Mouse (Mus musculus) C2C12 (cell line): ENCODE results near the gene Ssbp2. TPM values are rescaled to one million over a fixed set of nuclear protein-coding genes. Genes with fewer than 3 reads are reported as not detected.

Experiments used
- H3K27me3 ChIP-seq: one replicate; pipeline ENCODE4 v1.6.1; 2011; ENCODE audit not compliant: control insufficient read depth, insufficient read depth, insufficient read length
- H3K36me3 ChIP-seq: one replicate; pipeline ENCODE4 v1.6.1; 2011; ENCODE audit not compliant: control insufficient read depth, insufficient read depth
- H3K4me3 ChIP-seq: one replicate; pipeline ENCODE4 v1.5.1; 2011; ENCODE audit warnings: mild to moderate bottlenecking, control low read depth; ENCODE audit not compliant: poor library complexity, insufficient read depth, severe bottlenecking
- H3K79me2 ChIP-seq: one replicate; pipeline ENCODE4 v1.6.1; 2011; ENCODE audit not compliant: control insufficient read depth, insufficient read depth
- H3K79me3 ChIP-seq: one replicate; pipeline ENCODE4 v1.6.1; 2011; ENCODE audit warnings: low read depth, control low read depth
- H3ac ChIP-seq: one replicate; pipeline ENCODE3; 2011; ENCODE audit warnings: low read depth; ENCODE audit not compliant: control insufficient read depth, insufficient read length
- CEBPB ChIP-seq: IDR thresholded peaks from one replicate; pipeline ENCODE4 v1.6.1; 2011; ENCODE audit warnings: low read depth, mild to moderate bottlenecking, control low read depth, moderate library complexity
- CTCF ChIP-seq: IDR thresholded peaks from one replicate; pipeline ENCODE4 v1.5.1; 2011; ENCODE audit not compliant: control insufficient read depth, insufficient read depth, insufficient read length
- FOSL1 ChIP-seq: IDR thresholded peaks from one replicate; pipeline ENCODE4 v1.8.0; 2011; ENCODE audit warnings: mild to moderate bottlenecking, low read length; ENCODE audit not compliant: poor library complexity, insufficient read depth, severe bottlenecking
- MAX ChIP-seq: IDR thresholded peaks from one replicate; pipeline ENCODE4 v1.6.1; 2011; ENCODE audit warnings: mild to moderate bottlenecking, control low read depth
- MYOD1 ChIP-seq: IDR thresholded peaks from one replicate; pipeline ENCODE4 v1.6.1; 2011; ENCODE audit warnings: low read depth; ENCODE audit not compliant: control insufficient read depth, insufficient read length
- MYOG ChIP-seq: IDR thresholded peaks from one replicate; pipeline ENCODE4 v1.6.1; 2011; ENCODE audit not compliant: control insufficient read depth, insufficient read length; ENCODE audit errors: extremely low read depth
- USF1 ChIP-seq: IDR thresholded peaks from one replicate; pipeline ENCODE4 v1.6.1; 2011; ENCODE audit warnings: low read depth, mild to moderate bottlenecking, control low read depth, moderate library complexity
- polyA plus RNA-seq: library from polyadenylated mRNA; unstranded; fragments of >200 nt; fragmentation: generic; extraction: Trizol; gene quantifications from one replicate; pipeline ENCODE4 v1.2.1, GENCODE M21; 2012; ENCODE audit warnings: missing spikeins

Gene Ssbp2
- polyA plus RNA-seq, 1 experiment, result 22.5 TPM

DNA sequence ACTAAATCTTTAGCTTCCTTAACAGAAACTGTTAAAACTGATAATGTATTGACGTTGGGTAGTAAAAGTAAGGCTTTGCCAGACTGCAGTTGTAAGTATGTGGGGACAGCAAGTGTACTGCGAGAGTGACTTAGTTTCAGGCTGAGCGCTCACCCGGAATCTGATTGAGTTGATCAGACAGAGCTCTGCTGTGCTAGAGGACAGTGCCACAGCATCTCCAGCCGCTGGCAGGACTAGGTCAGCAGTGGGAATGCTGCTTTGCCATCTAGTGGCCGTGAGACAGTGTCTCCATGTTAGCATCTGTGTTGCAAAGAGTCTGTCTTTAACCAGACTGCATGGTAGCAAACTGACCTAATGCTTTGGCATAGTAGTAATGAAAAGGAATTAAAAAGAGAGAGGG is 188.2 kb downstream of the Ssbp2 start:
- H3ac ChIP-seq, result no peak overlapping the region
- H3K79me3 ChIP-seq, result no peaks in the 10 kb centered on the region
- TF ChIP-seq FOSL1, result no peak
- TF ChIP-seq CEBPB, result no peak
- no peak for TF ChIP-seq MYOD1
- TF ChIP-seq CTCF, result peak; percentile 17
- no peaks in the 10 kb centered on the region for H3K27me3 ChIP-seq
- H3K79me2 ChIP-seq, result no peaks in the 10 kb centered on the region
- no peak overlapping the region for H3K4me3 ChIP-seq
- no peaks in the 10 kb centered on the region for H3K36me3 ChIP-seq

DNA sequence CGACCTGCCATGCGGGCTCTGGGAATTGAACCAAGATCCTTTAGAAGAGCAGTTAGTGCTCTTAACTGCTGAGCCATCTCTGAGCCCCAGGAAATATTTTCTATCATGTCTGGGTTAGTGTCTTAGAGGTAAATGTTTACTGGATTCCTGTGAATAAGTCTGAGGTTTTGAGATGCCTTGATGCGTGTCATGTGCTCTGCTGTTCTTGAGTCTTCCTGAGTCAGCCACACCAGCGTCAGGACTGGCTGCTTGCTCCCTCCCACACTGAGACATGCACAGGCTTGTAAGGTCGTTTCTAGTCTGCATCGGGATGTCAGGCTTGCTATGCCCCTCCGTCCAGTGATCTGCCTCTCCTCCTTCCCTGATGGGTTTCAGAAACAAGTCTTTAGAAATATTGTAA is 189.8 kb downstream of the Ssbp2 start:
- Histone ChIP-seq H3K4me3 (no peak overlapping the region), H3K36me3 (no peaks in the 10 kb centered on the region), H3K79me2 (no peaks in the 10 kb centered on the region), H3K27me3 (no peaks in the 10 kb centered on the region), H3ac (no peak overlapping the region), H3K79me3 (no peaks in the 10 kb centered on the region)
- TF ChIP-seq MYOG, result no peak

DNA sequence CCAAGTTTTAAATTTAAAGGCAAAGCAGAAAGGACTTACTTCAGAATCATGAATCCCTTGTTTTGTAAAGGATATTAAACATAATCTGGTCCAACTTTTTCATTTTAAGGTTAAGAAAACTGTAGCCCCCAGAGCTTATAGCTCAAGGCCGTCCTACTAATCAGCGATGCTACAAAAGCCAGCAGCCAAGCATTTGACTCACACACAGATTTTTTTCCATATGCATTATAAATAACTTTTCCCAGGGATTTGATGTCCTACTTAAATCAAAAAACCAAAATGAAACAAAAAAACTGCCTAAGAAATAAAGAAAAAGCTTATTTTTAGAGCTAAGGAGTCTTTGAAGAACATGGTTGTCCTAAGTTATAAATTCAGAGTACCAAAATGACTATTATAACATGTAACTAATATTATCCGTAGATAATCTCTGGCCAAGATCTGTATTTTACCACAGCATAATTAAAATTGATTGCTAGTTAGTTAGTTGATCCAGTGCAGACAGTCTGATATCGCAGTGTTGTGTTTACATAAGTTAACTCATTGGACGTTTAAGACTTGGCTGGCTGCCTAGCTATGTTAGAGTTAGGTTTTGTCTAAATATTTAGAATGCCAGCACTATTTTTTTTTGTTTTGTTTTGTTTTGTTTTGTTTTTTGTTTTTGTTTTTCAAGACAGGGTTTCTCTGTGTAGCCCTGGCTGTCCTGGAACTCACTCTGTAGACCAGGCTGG is 201.1 kb downstream of the Ssbp2 start:
- Histone ChIP-seq H3ac (no peak overlapping the region), H3K4me3 (no peak overlapping the region), H3K79me2 (no peaks in the 10 kb centered on the region), H3K79me3 (no peaks in the 10 kb centered on the region), H3K27me3 (no peaks in the 10 kb centered on the region), H3K36me3 (no peaks in the 10 kb centered on the region)
- no peak for TF ChIP-seq MYOG
- no peak for TF ChIP-seq MYOD1
- TF ChIP-seq FOSL1, result no peak
- no peak for TF ChIP-seq USF1

DNA sequence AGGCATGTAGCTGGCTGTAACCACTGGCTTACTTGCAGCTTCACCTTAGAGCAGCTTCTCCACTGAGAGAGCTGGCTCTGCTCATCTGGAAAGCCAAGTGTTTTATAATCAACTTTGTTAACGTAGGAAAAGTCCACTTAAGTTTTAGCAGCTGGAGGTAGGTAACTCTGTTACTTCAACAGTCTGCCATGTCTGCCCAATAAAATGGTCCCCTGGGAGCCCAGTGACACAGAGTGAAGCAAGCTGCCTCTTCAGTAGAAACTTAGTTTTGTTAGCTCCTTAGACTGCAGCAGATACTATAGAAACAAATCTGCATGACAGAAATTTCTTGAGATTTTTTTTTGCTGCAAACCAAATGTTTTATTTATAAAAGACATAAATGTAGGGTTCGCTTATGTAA is 202.7 kb downstream of the Ssbp2 start:
- TF ChIP-seq MAX (no peak), CTCF (no peak), MYOG (no peak), FOSL1 (no peak), USF1 (no peak), MYOD1 (no peak), CEBPB (no peak)
- Histone ChIP-seq H3K36me3 (no peaks in the 10 kb centered on the region), H3K27me3 (no peaks in the 10 kb centered on the region), H3ac (no peak overlapping the region), H3K79me2 (no peaks in the 10 kb centered on the region), H3K79me3 (no peaks in the 10 kb centered on the region), H3K4me3 (no peak overlapping the region)

- Histone ChIP-seq H3K27me3 (no peaks in the 10 kb centered on the region), H3K79me3 (no peaks in the 10 kb centered on the region), H3ac (no peak overlapping the region), H3K79me2 (no peaks in the 10 kb centered on the region), H3K36me3 (peaks cover 4% of the 10 kb centered on the region), H3K4me3 (no peak overlapping the region)
- TF ChIP-seq MYOD1 (no peak), USF1 (no peak), MAX (no peak)
Observed at GRCm38 (mm10) chr13:91673241-91673640, 213.2 kb downstream of the Ssbp2 start.

GRCm38 (mm10) chr13:91680764-91681437 is 220.8 kb downstream of the Ssbp2 start:
- no peaks in the 10 kb centered on the region for H3K36me3 ChIP-seq
- no peaks in the 10 kb centered on the region for H3K79me3 ChIP-seq
- H3K79me2 ChIP-seq, result no peaks in the 10 kb centered on the region
- no peak for TF ChIP-seq MYOG
- no peak overlapping the region for H3K4me3 ChIP-seq
- H3K27me3 ChIP-seq, result no peaks in the 10 kb centered on the region
- no peak overlapping the region for H3ac ChIP-seq
